Mouse (Mus musculus) limb, embryonic 14.5 days (tissue): ENCODE measurements around the gene Limk2. TPM values are rescaled to one million over a fixed set of nuclear protein-coding genes. Genes with fewer than 3 reads are reported as not detected.

Source experiments
- ATAC-seq: fragments of 200-750 bp; cut with Nextera tagmentation; 2 replicates; pipeline ENCODE4 v1.8.0; 2017; ENCODE audit warnings: low read depth, moderate number of reproducible peaks, moderate TSS enrichment; ENCODE audit not compliant: low FRiP score
- DNase-seq: peaks from one replicate; pipeline ENCODE4 v3.0.0-alpha.2; 2015; ENCODE audit warnings: low spot score
- H3K27ac ChIP-seq: fragments of 300-500 bp; sonication (generic); replicated peaks from 2 replicates; pipeline ENCODE4 v1.5.1; 2014; ENCODE audit warnings: low read depth, mild to moderate bottlenecking, low read length, moderate library complexity, mixed read lengths
- H3K27me3 ChIP-seq: fragments of 300-500 bp; sonication (generic); 2 replicates; pipeline ENCODE4 v1.6.1; 2014; ENCODE audit warnings: low read length, mixed read lengths; ENCODE audit not compliant: control insufficient read depth, insufficient read depth
- H3K36me3 ChIP-seq: fragments of 300-500 bp; sonication (generic); 2 replicates; pipeline ENCODE4 v1.6.1; 2014; ENCODE audit warnings: mild to moderate bottlenecking, low read length, moderate library complexity, mixed read lengths; ENCODE audit not compliant: control insufficient read depth, insufficient read depth
- H3K4me1 ChIP-seq: fragments of 300-500 bp; sonication (generic); 2 replicates; pipeline ENCODE4 v1.6.1; 2014; ENCODE audit warnings: antibody characterized with exemption, low read length, mixed read lengths; ENCODE audit not compliant: control insufficient read depth, insufficient read depth
- H3K4me2 ChIP-seq: fragments of 300-500 bp; sonication (generic); replicated peaks from 2 replicates; pipeline ENCODE4 v1.6.1; 2014; ENCODE audit warnings: low read depth, mild to moderate bottlenecking, low read length, moderate library complexity; ENCODE audit not compliant: severe bottlenecking
- H3K4me3 ChIP-seq: fragments of 300-500 bp; sonication (generic); replicated peaks from 2 replicates; pipeline ENCODE4 v1.5.1; 2014; ENCODE audit warnings: low read length
- H3K9ac ChIP-seq: fragments of 300-500 bp; sonication (generic); 2 replicates; pipeline ENCODE4 v1.6.1; 2014; ENCODE audit warnings: mild to moderate bottlenecking, low read depth, low read length, moderate library complexity; ENCODE audit not compliant: severe bottlenecking
- H3K9me3 ChIP-seq: fragments of 300-500 bp; sonication (generic); 2 replicates; pipeline ENCODE4 v1.6.1; 2016; ENCODE audit warnings: low read length; ENCODE audit not compliant: control insufficient read depth
- POLR2A ChIP-seq: fragments of 200-500 bp; IDR thresholded peaks from 2 replicates; pipeline ENCODE4 v1.8.0; 2012; ENCODE audit warnings: inconsistent platforms, mild to moderate bottlenecking, moderate library complexity, borderline replicate concordance; ENCODE audit not compliant: insufficient read depth, insufficient read length; ENCODE audit errors: extremely low read depth
- WGBS: fragments of 180-500 bp; shearing (Covaris S2); extraction: QIAGEN DNeasy Blood & Tissue Kit; methylation state at CpG from one replicate; pipeline ENCODE4 v1.1.7; 2014; 5-methylcytosine and 5-hydroxymethylcytosine counted together
- polyA plus RNA-seq, 2 experiments: library from polyadenylated mRNA; depleted of rRNA in 1 of 2; stranded (reverse) in 1 of 2; unstranded in 1 of 2; fragments of >200 nt; fragmentation: Nextera tagmentation in 1 of 2; extraction: Ambion mirVana in 1 of 2; gene quantifications; 2 replicates each; pipeline versions ENCODE4 v1.2.1 to v1.2.3; 2012 to 2014

Gene Limk2
- polyA plus RNA-seq, 2 experiments = 91.1 to 93.5 TPM

- no peak for ATAC-seq
- Histone ChIP-seq H3K4me2 (no peak overlapping the region), H3K36me3 (peaks cover 21% of the 10 kb centered on the region), H3K9ac (no peak overlapping the region), H3K27ac (no peak overlapping the region), H3K27me3 (no peaks in the 10 kb centered on the region), H3K4me3 (no peak overlapping the region), H3K9me3 (no peaks in the 10 kb centered on the region; the same call in 1 of the 2 replicates), H3K4me1 (no peaks in the 10 kb centered on the region)
- WGBS = 57% methylated on average over 3 of the region's 3 CpGs
- no peak for TF ChIP-seq POLR2A
- no peak for DNase-seq
Measured at GRCm38 (mm10) chr11:3362854-3363253, 46.1 kb downstream of the Limk2 start.

DNA sequence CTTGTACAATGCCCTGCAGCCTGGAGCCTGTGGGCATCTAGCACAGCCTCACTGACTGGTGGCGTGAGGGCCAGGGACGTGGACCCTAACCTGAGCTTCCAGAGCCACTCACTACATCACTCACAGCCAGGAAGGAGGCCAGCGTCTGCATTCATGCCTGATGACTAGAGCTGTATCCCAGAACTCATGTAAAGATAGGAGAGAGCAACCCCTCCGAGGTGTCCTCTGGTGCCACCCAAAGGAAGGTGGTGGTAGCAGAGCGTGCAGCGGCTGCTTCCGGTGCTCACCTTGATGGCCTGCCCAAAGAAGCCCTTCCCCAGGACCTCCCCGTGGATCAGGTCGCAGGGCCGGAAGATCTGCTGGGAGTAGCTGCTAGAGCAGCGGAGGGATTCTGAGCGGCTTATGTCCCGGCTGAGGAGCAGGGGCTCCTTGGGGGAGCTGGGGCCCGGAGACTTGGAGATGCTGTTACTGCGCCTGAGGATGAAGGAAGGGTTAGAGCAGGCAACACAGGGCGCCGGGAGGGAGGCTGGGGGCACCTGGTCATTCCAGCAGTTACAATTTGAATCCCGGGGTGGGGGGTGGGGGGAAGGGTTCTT is 55.9 kb downstream of the Limk2 start:
- no peaks in the 10 kb centered on the region for H3K27me3 ChIP-seq
- H3K9ac ChIP-seq = no peak overlapping the region
- ATAC-seq (no peak), DNase-seq (no peak)
- WGBS = 57% methylated on average over 18 of the region's 18 CpGs
- H3K4me2 ChIP-seq = no peak overlapping the region
- no peak for TF ChIP-seq POLR2A
- no peaks in the 10 kb centered on the region for H3K9me3 ChIP-seq
- peaks cover 71% of the 10 kb centered on the region for H3K36me3 ChIP-seq
- no peak overlapping the region for H3K4me3 ChIP-seq
- H3K4me1 ChIP-seq = 0 out of 2 replicates have a peak, but pooled peaks cover 7% of the 10 kb centered on the region
- H3K27ac ChIP-seq = no peak overlapping the region

GRCm38 (mm10) chr11:3352131-3352530 is 56.9 kb downstream of the Limk2 start:
- H3K27me3 ChIP-seq = no peaks in the 10 kb centered on the region
- no peak overlapping the region for H3K9ac ChIP-seq
- H3K27ac ChIP-seq = no peak overlapping the region
- no peak for TF ChIP-seq POLR2A
- DNase-seq = no peak
- no peaks in the 10 kb centered on the region for H3K9me3 ChIP-seq
- 0 out of 2 replicates have a peak, but pooled peaks cover 7% of the 10 kb centered on the region for H3K4me1 ChIP-seq
- no peak overlapping the region for H3K4me3 ChIP-seq
- H3K36me3 ChIP-seq = peaks cover 75% of the 10 kb centered on the region
- H3K4me2 ChIP-seq = no peak overlapping the region
- no peak for ATAC-seq
- 93% methylated on average over 9 of the region's 9 CpGs for WGBS

GRCm38 (mm10) chr11:3349343-3349695 is 59.7 kb downstream of the Limk2 start:
- Histone ChIP-seq H3K9ac (no peak overlapping the region; the same call in 1 of the 2 replicates), H3K27me3 (no peaks in the 10 kb centered on the region), H3K36me3 (peaks cover 78% of the 10 kb centered on the region), H3K9me3 (no peaks in the 10 kb centered on the region), H3K4me2 (no peak overlapping the region), H3K4me1 (0 out of 2 replicates have a peak, but pooled peaks cover 7% of the 10 kb centered on the region), H3K4me3 (no peak overlapping the region), H3K27ac (no peak overlapping the region)
- TF ChIP-seq POLR2A = no peak
- DNase-seq (no peak), ATAC-seq (no peak)
- WGBS = 79% methylated on average over 4 of the region's 4 CpGs

DNA sequence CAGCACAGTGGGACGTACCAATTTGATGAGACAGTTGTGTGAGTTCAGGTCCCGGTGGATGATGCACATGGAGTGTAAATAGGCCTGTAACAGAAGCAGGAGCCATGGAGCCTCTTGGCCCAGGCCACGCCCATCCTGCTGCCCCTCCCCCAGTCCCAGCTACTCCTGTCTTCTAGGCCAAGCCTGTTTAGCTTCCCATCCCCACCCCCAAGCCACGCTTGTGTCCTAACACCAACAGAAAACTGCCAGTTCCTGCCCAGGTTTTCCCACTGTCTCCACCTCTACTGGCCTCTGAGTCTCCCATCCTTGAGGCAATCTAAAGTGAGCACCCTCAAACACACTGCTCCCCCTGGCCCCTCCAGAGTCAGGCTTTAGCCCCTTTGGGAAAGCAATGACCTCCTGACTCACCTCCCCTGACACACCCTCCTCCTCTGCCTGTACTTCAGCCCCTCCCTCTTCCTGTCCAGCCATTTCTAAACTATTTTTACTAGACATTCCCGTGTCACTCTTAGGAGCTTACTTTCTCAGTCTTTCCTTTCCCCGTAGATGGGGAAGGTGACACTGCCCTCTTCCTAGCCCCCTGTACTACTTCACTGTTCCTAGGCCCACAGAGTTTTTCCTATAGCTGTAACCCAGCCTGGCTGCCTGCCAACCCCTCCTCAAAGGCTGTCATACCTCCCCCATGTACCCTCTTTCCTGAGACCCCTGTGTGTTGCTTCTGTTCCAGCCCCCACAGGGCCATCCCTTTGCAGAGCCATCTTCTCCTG is 60.2 kb downstream of the Limk2 start:
- Histone ChIP-seq H3K9ac (no peak overlapping the region; the same call in 1 of the 2 replicates), H3K4me2 (no peak overlapping the region), H3K4me3 (no peak overlapping the region), H3K4me1 (0 out of 2 replicates have a peak, but pooled peaks cover 7% of the 10 kb centered on the region), H3K36me3 (peaks cover 73% of the 10 kb centered on the region), H3K27me3 (no peaks in the 10 kb centered on the region), H3K27ac (no peak overlapping the region), H3K9me3 (no peaks in the 10 kb centered on the region)
- ATAC-seq (no peak), DNase-seq (no peak)
- WGBS = 25% methylated on average over 6 of the region's 6 CpGs
- TF ChIP-seq POLR2A = no peak
